Mouse (Mus musculus) liver, adult 2 months (tissue): ENCODE data around the gene Comt. TPM values are rescaled to one million over a fixed set of nuclear protein-coding genes. Genes with fewer than 3 reads are reported as not detected.

Experiments
- DNase-seq: peaks from one replicate; pipeline ENCODE4 v3.0.0-alpha.2; 2011; ENCODE audit warnings: low read depth, low spot score; ENCODE audit errors: extremely low read depth
- H3K27ac ChIP-seq: fragments of 200-500 bp; replicated peaks from 2 replicates; pipeline ENCODE4 v1.5.1; 2012; ENCODE audit warnings: low read depth, mild to moderate bottlenecking, control low read depth, inconsistent platforms, low read length; ENCODE audit not compliant: insufficient read depth
- H3K27me3 ChIP-seq: fragments of 200-500 bp; 2 replicates; pipeline ENCODE4 v1.6.1; 2012; ENCODE audit warnings: mild to moderate bottlenecking, moderate library complexity, low read length, inconsistent platforms; ENCODE audit not compliant: control insufficient read depth, insufficient read depth
- H3K36me3 ChIP-seq: fragments of 200-500 bp; 2 replicates; pipeline ENCODE4 v1.6.1; 2012; ENCODE audit warnings: low read length, inconsistent platforms; ENCODE audit not compliant: control insufficient read depth, insufficient read depth
- H3K4me1 ChIP-seq: fragments of 200-500 bp; 2 replicates; pipeline ENCODE4 v1.6.1; 2011; ENCODE audit warnings: low read length; ENCODE audit not compliant: control insufficient read depth, insufficient read depth
- H3K4me3 ChIP-seq: fragments of 200-500 bp; 2 replicates; pipeline ENCODE4 v1.5.1; 2011; ENCODE audit warnings: low read depth, mild to moderate bottlenecking, control low read depth, low read length, moderate library complexity; ENCODE audit not compliant: insufficient read depth
- H3K79me2 ChIP-seq: fragments of 200-500 bp; 2 replicates; pipeline ENCODE4 v1.6.1; 2012; ENCODE audit warnings: inconsistent platforms, mild to moderate bottlenecking, low read length, moderate library complexity; ENCODE audit not compliant: control insufficient read depth, insufficient read depth
- H3K9ac ChIP-seq: fragments of 200-500 bp; 2 replicates; pipeline ENCODE4 v1.6.1; 2012; ENCODE audit warnings: low read depth, mild to moderate bottlenecking, control low read depth, inconsistent platforms, low read length
- CTCF ChIP-seq: fragments of 200-500 bp; IDR thresholded peaks from 2 replicates; pipeline ENCODE4 v1.5.1; 2011; ENCODE audit warnings: low read depth, low read length, control low read depth
- POLR2A ChIP-seq: fragments of 200-500 bp; IDR thresholded peaks from 2 replicates; pipeline ENCODE4 v1.6.1; 2011; ENCODE audit warnings: low read length, control low read depth; ENCODE audit not compliant: insufficient read depth; ENCODE audit errors: extremely low read depth
- WGBS: fragments of 180-500 bp; shearing (Covaris S2); methylation state at CpG from one replicate; pipeline ENCODE4 v1.1.7; 2018; 5-methylcytosine and 5-hydroxymethylcytosine counted together
- polyA plus RNA-seq: library from polyadenylated mRNA; depleted of rRNA; stranded (reverse); fragments of >200 nt; gene quantifications from 2 replicates; pipeline ENCODE4 v1.2.3, GENCODE M21; 2012; rRNA removed
- total RNA-seq: library from RNA; depleted of rRNA; stranded (reverse); fragments of >200 nt; gene quantifications from 2 replicates; pipeline ENCODE4 v1.2.3, GENCODE M21; 2014; rRNA removed

Comt gene
- 474 and 538 TPM in 2 replicates for total RNA-seq
- polyA plus RNA-seq: 779 and 1,223 TPM in 2 replicates

- Histone ChIP-seq H3K4me3 (peak within 1 kb of the TSS; percentile 75), H3K27me3 (no peaks in the 10 kb centered on the region), H3K9ac (peak within 1 kb of the TSS; percentile 97), H3K4me1 (peaks cover 34% of the 10 kb centered on the region), H3K79me2 (peaks cover 23% of the 10 kb centered on the region; the same call in 1 of the 2 replicates), H3K27ac (peak within 1 kb of the TSS; percentile 96), H3K36me3 (peaks cover 15% of the 10 kb centered on the region)
- no peak for TF ChIP-seq CTCF
- no peak for TF ChIP-seq POLR2A
- 31% methylated on average over 5 of the region's 5 CpGs for WGBS
- no peak for DNase-seq
Observed at GRCm38 (mm10) chr16:18426802-18427280, at the start of gene Comt. TSS of gene Comt (minus strand) at chr16:18426852.

- Histone ChIP-seq H3K79me2 (no peaks in the 10 kb centered on the region), H3K4me3 (no peak overlapping the region), H3K27ac (no peak overlapping the region), H3K27me3 (no peaks in the 10 kb centered on the region), H3K4me1 (no peaks in the 10 kb centered on the region), H3K9ac (no peak overlapping the region), H3K36me3 (peaks cover 10% of the 10 kb centered on the region; the same call in 1 of the 2 replicates)
- no peak for TF ChIP-seq POLR2A
- TF ChIP-seq CTCF: no peak
- WGBS: 89% methylated on average over 2 of the region's 2 CpGs
- no peak for DNase-seq
Observed at GRCm38 (mm10) chr16:18474021-18474420, 47.4 kb upstream of the Comt start.

- Histone ChIP-seq H3K9ac (no peak overlapping the region), H3K4me3 (no peak overlapping the region), H3K4me1 (no peaks in the 10 kb centered on the region), H3K27ac (no peak overlapping the region), H3K79me2 (no peaks in the 10 kb centered on the region), H3K27me3 (no peaks in the 10 kb centered on the region), H3K36me3 (peaks cover 12% of the 10 kb centered on the region; the same call in 1 of the 2 replicates)
- WGBS: 96% methylated on average over 8 of the region's 8 CpGs
- no peak for DNase-seq
- TF ChIP-seq CTCF: no peak
Observed at GRCm38 (mm10) chr16:18472976-18473375, 46.3 kb upstream of the Comt start.

- H3K36me3 ChIP-seq: peaks cover 12% of the 10 kb centered on the region; the same call in 1 of the 2 replicates
Observed at GRCm38 (mm10) chr16:18472416-18472815, 45.8 kb upstream of the Comt start.

GRCm38 (mm10) chr16:18471976-18472375 is 45.3 kb upstream of the Comt start:
- Histone ChIP-seq H3K4me1 (no peaks in the 10 kb centered on the region), H3K36me3 (peaks cover 12% of the 10 kb centered on the region; the same call in 1 of the 2 replicates), H3K4me3 (no peak overlapping the region), H3K27ac (no peak overlapping the region), H3K79me2 (no peaks in the 10 kb centered on the region), H3K9ac (no peak overlapping the region), H3K27me3 (no peaks in the 10 kb centered on the region)
- TF ChIP-seq CTCF: no peak
- TF ChIP-seq POLR2A: no peak
- WGBS: 95% methylated on average over 6 of the region's 6 CpGs
- no peak for DNase-seq

More at GRCm38 (mm10) chr16:18472416-18472815, 45.8 kb upstream of the Comt start:
- TF ChIP-seq POLR2A (no peak), CTCF (no peak)
- DNase-seq: no peak
- H3K27me3 ChIP-seq: no peaks in the 10 kb centered on the region
- 90% methylated on average over 4 of the region's 4 CpGs for whole genome bisulfite sequencing
- H3K79me2 ChIP-seq: no peaks in the 10 kb centered on the region
- H3K4me3 ChIP-seq: no peak overlapping the region
- H3K4me1 ChIP-seq: no peaks in the 10 kb centered on the region
- no peak overlapping the region for H3K9ac ChIP-seq
- no peak overlapping the region for H3K27ac ChIP-seq

GRCm38 (mm10) chr16:18471381-18471955 is 44.8 kb upstream of the Comt start:
- 92% methylated on average over 11 of the region's 11 CpGs for WGBS
- TF ChIP-seq CTCF (no peak), POLR2A (no peak)
- DNase-seq: no peak
- no peaks in the 10 kb centered on the region for H3K4me1 ChIP-seq
- no peaks in the 10 kb centered on the region for H3K79me2 ChIP-seq
- peaks cover 12% of the 10 kb centered on the region; the same call in 1 of the 2 replicates for H3K36me3 ChIP-seq
- H3K27ac ChIP-seq: no peak overlapping the region
- no peaks in the 10 kb centered on the region for H3K27me3 ChIP-seq
- H3K9ac ChIP-seq: no peak overlapping the region
- no peak overlapping the region for H3K4me3 ChIP-seq
